8 mouse cellular contexts compared by ENCODE assay signal in genomic region chr9:57520375-57521055, GRCm38 (mm10). TPM values are rescaled to one million over a fixed set of nuclear protein-coding genes. Genes with fewer than 3 reads are reported as not detected.
DNase-seq lines count a peak whose midpoint lies in the region; ATAC-seq and TF ChIP-seq lines count a peak whose summit lies in the region.

No protein-coding gene starts in this region.

- H3K4me2 ChIP-seq in heart, embryonic 12.5 days, result peak overlapping the region; percentile 73
- peak overlapping the region; percentile 63 for H3K4me2 ChIP-seq in forebrain, postnatal 0 days (ENCODE audit: low read depth)
- peak overlapping the region; percentile 93 for H3K4me2 ChIP-seq in liver, embryonic 16.5 days (ENCODE audit: low read depth, low read length)

- peak overlapping the region; percentile 92 for H3K4me3 ChIP-seq in heart, embryonic 12.5 days
- H3K4me3 ChIP-seq in G1E (ENCODE audit: low read depth, low read length), result peak overlapping the region; percentile 97
- peak overlapping the region; percentile 92 for H3K4me3 ChIP-seq in forebrain, postnatal 0 days (ENCODE audit: low read depth, low read length)
- peak overlapping the region; percentile 97 for H3K4me3 ChIP-seq in liver, embryonic 16.5 days (ENCODE audit: low read depth, low read length)

- intact Hi-C loops in heart, postnatal 25 days (cut with DNase I), result loop anchor here (5.0 kb wide), 3 partner anchors 122 to 242 kb away; no protein-coding TSS in a partner anchor

- peak overlapping the region; percentile 98 for H3K27ac ChIP-seq in heart, embryonic 12.5 days (ENCODE audit: poor library complexity, severe bottlenecking)
- peak overlapping the region; percentile 86 for H3K27ac ChIP-seq in forebrain, postnatal 0 days (ENCODE audit: low read depth, low read length)
- peak overlapping the region; percentile 81 for H3K27ac ChIP-seq in liver, embryonic 16.5 days (ENCODE audit: low read length)

- H3K9me3 ChIP-seq in heart, embryonic 12.5 days (replicated peaks), result no peaks in the 10 kb centered on the region
- peaks cover 4% of the 10 kb centered on the region; the same call in 1 of the 2 replicates for H3K9me3 ChIP-seq in G1E (replicated peaks)
- H3K9me3 ChIP-seq in forebrain, postnatal 0 days (ENCODE audit: low read length), result no peaks in the 10 kb centered on the region
- no peaks in the 10 kb centered on the region for H3K9me3 ChIP-seq in liver, embryonic 16.5 days (replicated peaks; ENCODE audit: control insufficient read depth, low read length)

- no peaks in the 10 kb centered on the region for H3K36me3 ChIP-seq in heart, embryonic 12.5 days
- H3K36me3 ChIP-seq in G1E (replicated peaks), result peaks cover 19% of the 10 kb centered on the region
- no peaks in the 10 kb centered on the region for H3K36me3 ChIP-seq in forebrain, postnatal 0 days (ENCODE audit: insufficient read depth)
- no peaks in the 10 kb centered on the region for H3K36me3 ChIP-seq in liver, embryonic 16.5 days (ENCODE audit: control insufficient read depth, insufficient read depth)

- no peak for TF ChIP-seq CTCF in G1E (IDR thresholded peaks at IDR 0.05; ENCODE audit: low read depth, low read length)
- peak; percentile 25 for TF ChIP-seq CTCF in forebrain, postnatal 0 days (IDR thresholded peaks at IDR 0.05; ENCODE audit: low read depth)

- peak overlapping the region; percentile 97 for H3K9ac ChIP-seq in heart, embryonic 12.5 days
- H3K9ac ChIP-seq in forebrain, postnatal 0 days, result peak overlapping the region; percentile 95
- H3K9ac ChIP-seq in liver, embryonic 16.5 days (ENCODE audit: low read depth, low read length), result peak overlapping the region; percentile 73

- no peak for DNase-seq in heart, postnatal 25 days (ENCODE audit: low spot score)
- no peak for DNase-seq in G1E (ENCODE audit: low spot score)
- no peak for DNase-seq in forebrain, postnatal 0 days
- DNase-seq in spleen, postnatal 14 days (ENCODE audit: low spot score in 2 of 2), result no peak
- DNase-seq in adrenal gland, adult 18-20 months (ENCODE audit: low spot score in 2 of 2), result no peak
- DNase-seq in adrenal gland, postnatal 25 days, result no peak

- H3K4me1 ChIP-seq in heart, embryonic 12.5 days (replicated peaks), result peaks cover 29% of the 10 kb centered on the region
- H3K4me1 ChIP-seq in G1E (ENCODE audit: insufficient read depth, low read depth, low read length), result peaks cover 38% of the 10 kb centered on the region
- peaks cover 20% of the 10 kb centered on the region; the same call in 1 of the 2 replicates for H3K4me1 ChIP-seq in forebrain, postnatal 0 days (ENCODE audit: insufficient read depth)
- peaks cover 30% of the 10 kb centered on the region for H3K4me1 ChIP-seq in liver, embryonic 16.5 days (ENCODE audit: control insufficient read depth, low read depth, low read length)

- ATAC-seq in heart, embryonic 12.5 days (ENCODE audit: insufficient number of reproducible peaks, low FRiP score), result no peak
- no peak; the same call in 1 of the 2 replicates for ATAC-seq in G1E (ENCODE audit: extremely low read depth, insufficient number of reproducible peaks, low FRiP score, poor library complexity, severe bottlenecking)
- peak; percentile 60 for ATAC-seq in forebrain, postnatal 0 days
- ATAC-seq in liver, embryonic 16.5 days (ENCODE audit: low read depth), result peak; percentile 2

- H3K27me3 ChIP-seq in heart, embryonic 12.5 days (replicated peaks), result no peaks in the 10 kb centered on the region
- H3K27me3 ChIP-seq in G1E (ENCODE audit: insufficient read depth, low read length), result no peaks in the 10 kb centered on the region
- H3K27me3 ChIP-seq in forebrain, postnatal 0 days (ENCODE audit: insufficient read depth, low read length), result no peaks in the 10 kb centered on the region
- H3K27me3 ChIP-seq in liver, embryonic 16.5 days (ENCODE audit: control insufficient read depth, insufficient read depth, low read depth, low read length), result no peaks in the 10 kb centered on the region

- WGBS in heart, embryonic 12.5 days, result 25% methylated on average over 16 of the region's 16 CpGs
- WGBS in forebrain, postnatal 0 days, result 22% methylated on average over 16 of the region's 16 CpGs
- WGBS in liver, embryonic 16.5 days (ENCODE audit: insufficient replicate concordance), result 27% methylated on average over 16 of the region's 16 CpGs

RNA-seq across cellular contexts. Expression of gene Cox5a, which starts 0.6 kb away (rescaled TPM):
- 1,377 and 1,385 TPM in 2 replicates for polyA plus RNA-seq in heart, embryonic 12.5 days (2016; fragmentation: Nextera tagmentation; extraction: Ambion mirVana)
- 1,000 to 10,000 TPM; 2,545 to 2,748 TPM for total RNA-seq in heart, postnatal 25 days (2021)
- total RNA-seq in G1E (2014; fragmentation: Nextera tagmentation) (88.8 and 106 TPM in 2 replicates), G1E (2017) (129 and 181 TPM in 2 replicates)
- polyA plus RNA-seq in G1E (2012), result 455 and 528 TPM in 2 replicates
- 236 and 279 TPM in 2 replicates for total RNA-seq in forebrain, postnatal 0 days (2014; rRNA removed)
- 1,027 and 1,112 TPM in 2 replicates for polyA plus RNA-seq in forebrain, postnatal 0 days (2015; fragmentation: Nextera tagmentation; extraction: Ambion mirVana)
- polyA plus RNA-seq in liver, embryonic 16.5 days (2015; fragmentation: Nextera tagmentation; extraction: Ambion mirVana), result 266 and 275 TPM in 2 replicates
- 100 to 1,000 TPM; 514 to 860 TPM for total RNA-seq in adrenal gland, adult 18-20 months (2021)
- total RNA-seq in adrenal gland, postnatal 25 days (2021), result 410 and 447 TPM in 2 replicates

RNA-seq across cellular contexts. Expression of gene Rpp25, which starts 16.7 kb away (rescaled TPM):
- polyA plus RNA-seq in heart, embryonic 12.5 days (2016; fragmentation: Nextera tagmentation; extraction: Ambion mirVana), result 12.9 and 14.2 TPM in 2 replicates
- total RNA-seq in heart, postnatal 25 days (2021), result 1 to 10 TPM; 1.6 to 2.3 TPM
- total RNA-seq in G1E (2014; fragmentation: Nextera tagmentation) (10.8 and 17.4 TPM in 2 replicates), G1E (2017) (2.9 and 5.4 TPM in 2 replicates)
- 5.4 and 6.2 TPM in 2 replicates for polyA plus RNA-seq in G1E (2012)
- 24.7 and 30.2 TPM in 2 replicates for total RNA-seq in forebrain, postnatal 0 days (2014; rRNA removed)
- 40.9 and 46.5 TPM in 2 replicates for polyA plus RNA-seq in forebrain, postnatal 0 days (2015; fragmentation: Nextera tagmentation; extraction: Ambion mirVana)
- 0.41 and 0.57 TPM in 2 replicates for polyA plus RNA-seq in liver, embryonic 16.5 days (2015; fragmentation: Nextera tagmentation; extraction: Ambion mirVana)
- total RNA-seq in adrenal gland, adult 18-20 months (2021), result 1 to 10 TPM; 1.2 to 1.7 TPM
- 5.0 and 6.5 TPM in 2 replicates for total RNA-seq in adrenal gland, postnatal 25 days (2021)

RNA-seq across cellular contexts. Expression of gene Fam219b, which starts 16.8 kb away (rescaled TPM):
- 12.8 TPM in 2 replicates for polyA plus RNA-seq in heart, embryonic 12.5 days (2016; fragmentation: Nextera tagmentation; extraction: Ambion mirVana)
- 1 to 10 TPM; 6.7 to 9.3 TPM for total RNA-seq in heart, postnatal 25 days (2021)
- 8.1 and 9.5 TPM in 2 replicates for total RNA-seq in G1E (2014; fragmentation: Nextera tagmentation)
- 12.2 and 15.5 TPM in 2 replicates for total RNA-seq in G1E (2017)
- 11.3 and 16.8 TPM in 2 replicates for polyA plus RNA-seq in G1E (2012)
- total RNA-seq in forebrain, postnatal 0 days (2014; rRNA removed), result 25.1 and 29.9 TPM in 2 replicates
- polyA plus RNA-seq in forebrain, postnatal 0 days (2015; fragmentation: Nextera tagmentation; extraction: Ambion mirVana), result 19.8 and 26.8 TPM in 2 replicates
- polyA plus RNA-seq in liver, embryonic 16.5 days (2015; fragmentation: Nextera tagmentation; extraction: Ambion mirVana), result 5.3 and 5.7 TPM in 2 replicates
- 10 to 100 TPM; 21.4 to 26.4 TPM for total RNA-seq in adrenal gland, adult 18-20 months (2021)
- total RNA-seq in adrenal gland, postnatal 25 days (2021), result 25.2 and 29.2 TPM in 2 replicates

RNA-seq across cellular contexts. Expression of gene Mpi, which starts 32.0 kb away (rescaled TPM):
- polyA plus RNA-seq in heart, embryonic 12.5 days (2016; fragmentation: Nextera tagmentation; extraction: Ambion mirVana), result 75.6 and 82.6 TPM in 2 replicates
- total RNA-seq in heart, postnatal 25 days (2021), result 100 to 1,000 TPM; 160 to 162 TPM
- total RNA-seq in G1E (2014; fragmentation: Nextera tagmentation) (11.1 and 12.3 TPM in 2 replicates), G1E (2017) (12.1 and 12.5 TPM in 2 replicates)
- polyA plus RNA-seq in G1E (2012), result 2.5 and 4.4 TPM in 2 replicates
- 46.1 and 47.8 TPM in 2 replicates for total RNA-seq in forebrain, postnatal 0 days (2014; rRNA removed)
- polyA plus RNA-seq in forebrain, postnatal 0 days (2015; fragmentation: Nextera tagmentation; extraction: Ambion mirVana), result 37.9 and 49.3 TPM in 2 replicates
- 9.9 and 12.3 TPM in 2 replicates for polyA plus RNA-seq in liver, embryonic 16.5 days (2015; fragmentation: Nextera tagmentation; extraction: Ambion mirVana)
- 10 to 100 TPM; 34.7 to 36.8 TPM for total RNA-seq in adrenal gland, adult 18-20 months (2021)
- total RNA-seq in adrenal gland, postnatal 25 days (2021), result 37.2 and 46.9 TPM in 2 replicates

RNA-seq across cellular contexts. Expression of gene Scamp2, which starts 40.2 kb away (rescaled TPM):
- polyA plus RNA-seq in heart, embryonic 12.5 days (2016; fragmentation: Nextera tagmentation; extraction: Ambion mirVana), result 52.5 and 55.6 TPM in 2 replicates
- 10 to 100 TPM; 24.6 to 24.8 TPM for total RNA-seq in heart, postnatal 25 days (2021)
- 18.0 and 26.6 TPM in 2 replicates for total RNA-seq in G1E (2014; fragmentation: Nextera tagmentation)
- 16.6 and 19.4 TPM in 2 replicates for total RNA-seq in G1E (2017)
- 7.4 and 19.2 TPM in 2 replicates for polyA plus RNA-seq in G1E (2012)
- 29.3 and 36.3 TPM in 2 replicates for total RNA-seq in forebrain, postnatal 0 days (2014; rRNA removed)
- 37.3 and 42.8 TPM in 2 replicates for polyA plus RNA-seq in forebrain, postnatal 0 days (2015; fragmentation: Nextera tagmentation; extraction: Ambion mirVana)
- polyA plus RNA-seq in liver, embryonic 16.5 days (2015; fragmentation: Nextera tagmentation; extraction: Ambion mirVana), result 23.6 and 26.2 TPM in 2 replicates
- 10 to 100 TPM; 51.3 to 61.9 TPM for total RNA-seq in adrenal gland, adult 18-20 months (2021)
- 54.6 and 67.0 TPM in 2 replicates for total RNA-seq in adrenal gland, postnatal 25 days (2021)

Comparison
In these comparisons a context has a peak if more than half of its experiments do, and no peak if none do; other contexts are left out.
1. ATAC-seq: peak in forebrain, postnatal 0 days (single experiment) and liver, embryonic 16.5 days (single experiment); none in heart, embryonic 12.5 days (single experiment) and G1E (single experiment).
2. Peak in every context shown above with its lines, with median percentiles within 50 percentile points of each other: H3K27ac ChIP-seq, H3K4me2 ChIP-seq, H3K4me3 ChIP-seq and H3K9ac ChIP-seq.